Mouse (Mus musculus) olfactory bulb, adult 2 months (tissue): Measurements from ENCODE around the gene Zscan4f. TPM values are rescaled to one million over a fixed set of nuclear protein-coding genes. Genes with fewer than 3 reads are reported as not detected.
"Not testable (repeated sequence)": the region's sequence is repeated elsewhere in the genome, so short reads cannot be mapped to it uniquely, and the experiment has no call there.

Experiments
- H3K27ac ChIP-seq: fragments of 200-500 bp; 2 replicates; pipeline ENCODE4 v1.5.1; 2012; ENCODE audit warnings: low read depth, low read length; ENCODE audit not compliant: insufficient read depth
- H3K4me1 ChIP-seq: fragments of 200-500 bp; 2 replicates; pipeline ENCODE4 v1.6.1; 2012; ENCODE audit warnings: low read length; ENCODE audit not compliant: control insufficient read depth, insufficient read depth
- H3K4me3 ChIP-seq: fragments of 200-500 bp; 2 replicates; pipeline ENCODE4 v1.5.1; 2012; ENCODE audit warnings: mild to moderate bottlenecking, low read depth, low read length, moderate library complexity; ENCODE audit not compliant: insufficient read depth
- WGBS: fragments of 180-500 bp; shearing (Covaris S2); methylation state at CpG from one replicate; pipeline ENCODE4 v1.1.7; 2018; 5-methylcytosine and 5-hydroxymethylcytosine counted together
- polyA plus RNA-seq: library from polyadenylated mRNA; stranded (reverse); fragments of >200 nt; gene quantifications from 2 replicates; pipeline ENCODE4 v1.2.4, GENCODE M21; 2012; ENCODE audit warnings: low replicate concordance; ENCODE audit not compliant: missing spikeins, insufficient read depth, insufficient read length

Gene Zscan4f
- polyA plus RNA-seq = not detected in 2 replicates

DNA sequence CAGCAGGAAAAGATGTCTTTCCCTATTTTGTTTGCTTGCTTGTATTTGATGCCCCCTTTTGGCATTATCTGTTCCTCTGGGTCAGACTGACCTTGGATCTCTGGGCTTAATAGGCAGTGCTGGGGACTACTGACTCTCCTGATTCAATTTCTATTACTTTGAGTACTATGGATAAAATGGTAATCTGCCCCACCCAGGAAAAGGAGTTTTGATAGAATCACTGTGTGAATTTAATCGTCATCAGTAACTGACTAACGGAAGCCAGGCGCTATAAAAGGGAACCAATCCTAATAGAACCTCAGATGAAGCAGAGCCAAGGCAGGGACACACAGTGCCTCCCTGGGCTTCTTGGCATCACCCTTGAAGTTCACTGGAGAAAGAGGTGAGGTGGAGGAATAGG lies at the start of gene Zscan4f:
Gene Zscan4f, plus strand, starts transcription at position 301 of the 400 bp plus-strand sequence.
- H3K27ac ChIP-seq, H3K4me3 ChIP-seq, H3K4me1 ChIP-seq: not testable (repeated sequence)
- 89% methylated on average over 3 of the region's 3 CpGs for whole genome bisulfite sequencing

DNA sequence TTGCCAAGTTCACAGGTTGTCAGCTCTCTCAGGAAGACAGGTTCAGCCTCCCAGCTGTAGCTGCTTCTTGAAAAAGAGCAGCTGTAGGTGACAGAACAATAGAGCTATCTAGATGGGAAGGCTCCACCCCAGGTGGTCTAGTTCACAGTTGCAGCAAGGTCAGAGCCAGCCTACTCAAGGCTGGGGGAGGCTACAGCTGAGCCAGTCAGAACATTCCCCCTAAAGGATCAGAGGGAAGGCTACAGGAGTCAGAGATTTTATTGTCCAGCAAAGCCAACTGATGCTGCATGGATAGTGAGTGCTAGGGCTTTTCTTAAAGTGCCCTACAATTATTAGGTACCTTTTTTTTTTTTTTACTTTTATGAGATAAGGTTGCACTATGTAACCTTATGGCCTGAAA lies 13.1 kb upstream of the Zscan4f start:
- not testable (repeated sequence) for H3K27ac ChIP-seq, H3K4me1 ChIP-seq, H3K4me3 ChIP-seq

Other genes with a start within 250 kb of the Zscan4f start
- not detected in 2 replicates for gene Zscan4d, start 231.8 kb upstream of the Zscan4f start, polyA plus RNA-seq
- not detected in 2 replicates for gene Zscan4e, start 87.2 kb upstream of the Zscan4f start, polyA plus RNA-seq
- not detected in 2 replicates for gene Zscan4-ps2, start 116.4 kb downstream of the Zscan4f start, polyA plus RNA-seq
- gene Zscan4-ps3, start 211.4 kb downstream of the Zscan4f start, polyA plus RNA-seq = not detected in 2 replicates